Mouse (Mus musculus) heart, adult 9 months (tissue): ENCODE measurements at regions not wholly inside any gene's neighbourhood (a gene's known extent, or its start where the extent isn't known, plus 50 kb on each side); places are given as distances from the start of the nearest gene placed in this dataset.

Experiments used
- DNase-seq, 2 experiments: peaks; one replicate each; pipeline ENCODE4 v3.0.0; 2022; ENCODE audit warnings: low spot score in 2 of 2

DNA sequence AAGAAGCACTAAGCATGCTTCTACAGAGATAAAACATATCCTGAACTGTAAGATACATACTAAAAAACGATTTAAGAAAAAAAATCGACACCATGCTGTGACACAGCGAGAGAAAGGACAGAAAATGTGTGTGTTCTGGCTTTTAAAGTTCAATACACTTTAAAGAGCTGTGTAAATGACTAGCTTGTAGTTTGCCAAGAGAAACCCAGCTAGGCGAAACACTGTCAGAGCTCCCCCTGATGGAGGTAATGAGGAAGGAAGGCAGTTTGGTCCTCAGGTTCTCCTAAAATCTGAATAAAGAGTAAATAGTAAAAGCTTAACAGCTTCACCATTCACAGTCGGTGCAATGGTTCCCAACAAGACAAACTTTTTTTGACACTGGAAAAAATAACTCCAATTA lies 67.1 kb upstream of the Gabrg2 start:
- peak in 1 of 2 experiments; percentile 0 for DNase-seq

DNA sequence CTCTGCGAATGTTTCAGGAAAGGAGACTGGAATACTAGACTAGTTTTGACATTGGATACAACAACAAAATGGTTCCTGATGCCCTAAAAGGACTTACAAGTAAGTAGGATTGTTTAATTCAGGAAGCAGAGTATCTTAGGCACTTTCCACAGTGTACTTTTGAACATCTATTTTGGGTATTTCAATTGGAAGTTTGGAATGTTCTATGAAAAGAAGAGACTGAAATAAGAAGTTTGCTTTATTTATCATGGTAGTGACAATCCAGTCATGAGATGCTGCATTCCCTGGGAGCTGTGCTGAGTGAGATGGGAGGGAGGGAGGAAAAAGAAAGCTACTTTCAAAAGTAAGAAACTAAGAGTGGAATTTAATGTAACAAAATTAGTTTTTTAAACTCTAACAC lies 50.9 kb upstream of the Gabrg2 start:
- DNase-seq, result no peak
